Mouse (Mus musculus) MEL (cell line): ENCODE results near the gene Slc4a2. TPM values are rescaled to one million over a fixed set of nuclear protein-coding genes. Genes with fewer than 3 reads are reported as not detected.

ENCODE experiments used
- DNase-seq: peaks from one replicate; pipeline ENCODE4 v3.0.0; 2011; ENCODE audit warnings: low read depth, low spot score
- H3K27ac ChIP-seq: 2 replicates; pipeline ENCODE4 v1.5.1; 2012; ENCODE audit warnings: low read depth, mild to moderate bottlenecking, control low read depth, low read length, moderate library complexity; ENCODE audit not compliant: control insufficient read depth
- H3K27me3 ChIP-seq, 2 experiments: fragments of 150-350 bp in 1 of 2; sonication (generic) in 1 of 2; 2 replicates each; pipeline ENCODE4 v1.6.1; 2012; ENCODE audit warnings: low read length in 2 of 2, mild to moderate bottlenecking in 2 of 2, improper control_type of control experiment in 1 of 2, moderate library complexity in 1 of 2; ENCODE audit not compliant: insufficient read depth in 2 of 2, control insufficient read depth in 1 of 2
- H3K36me3 ChIP-seq, 2 experiments: 2 replicates each; pipeline ENCODE4 v1.6.1; 2012 to 2014; ENCODE audit warnings: low read length in 2 of 2, improper control_type of control experiment in 1 of 2, inconsistent platforms in 1 of 2, mild to moderate bottlenecking in 1 of 2; ENCODE audit not compliant: insufficient read depth in 2 of 2, control insufficient read depth in 1 of 2
- H3K4me1 ChIP-seq, 2 experiments: fragments of 150-350 bp in 1 of 2; sonication (generic) in 1 of 2; 2 replicates each; pipeline ENCODE4 v1.6.1; 2012; ENCODE audit warnings: low read length in 2 of 2, improper control_type of control experiment in 1 of 2, mild to moderate bottlenecking in 1 of 2; ENCODE audit not compliant: insufficient read depth in 2 of 2, control insufficient read depth in 1 of 2
- H3K4me3 ChIP-seq, 2 experiments: fragments of 150-350 bp in 1 of 2; sonication (generic) in 1 of 2; 2 replicates each; pipeline ENCODE4 v1.5.1; 2012; ENCODE audit warnings: low read depth in 2 of 2, low read length in 2 of 2, mild to moderate bottlenecking in 2 of 2, moderate library complexity in 2 of 2, control low read depth in 1 of 2, improper control_type of control experiment in 1 of 2; ENCODE audit not compliant: control insufficient read depth in 1 of 2, insufficient read depth in 1 of 2
- H3K79me2 ChIP-seq: 2 replicates; pipeline ENCODE4 v1.6.1; 2012; ENCODE audit warnings: mild to moderate bottlenecking, low read length, moderate library complexity; ENCODE audit not compliant: control insufficient read depth, poor library complexity, insufficient read depth
- H3K9ac ChIP-seq: 2 replicates; pipeline ENCODE4 v1.6.1; 2012; ENCODE audit warnings: low read depth, mild to moderate bottlenecking, control low read depth, low read length, moderate library complexity; ENCODE audit not compliant: control insufficient read depth, poor library complexity, severe bottlenecking
- H3K9me3 ChIP-seq: fragments of 150-350 bp; sonication (generic); replicated peaks from 2 replicates; pipeline ENCODE4 v1.6.1; 2012; ENCODE audit warnings: mild to moderate bottlenecking, low read length, improper control_type of control experiment, moderate library complexity; ENCODE audit not compliant: insufficient read depth
- BHLHE40 ChIP-seq: IDR thresholded peaks from 2 replicates; pipeline ENCODE4 v1.6.1; 2012; ENCODE audit warnings: low read depth, mild to moderate bottlenecking, inconsistent platforms, low read length, improper control_type of control experiment, borderline replicate concordance
- CHD2 ChIP-seq: IDR thresholded peaks from 2 replicates; pipeline ENCODE4 v1.6.1; 2011; ENCODE audit warnings: low read length, improper control_type of control experiment
- ETS1 ChIP-seq: IDR thresholded peaks from 2 replicates; pipeline ENCODE4 v1.6.1; 2012; ENCODE audit warnings: low read depth, mild to moderate bottlenecking, inconsistent platforms, low read length, improper control_type of control experiment, moderate library complexity
- HCFC1 ChIP-seq: IDR thresholded peaks from 2 replicates; pipeline ENCODE4 v1.6.1; 2012; ENCODE audit warnings: low read depth, mild to moderate bottlenecking, inconsistent platforms, low read length, improper control_type of control experiment, moderate library complexity
- JUND ChIP-seq: IDR thresholded peaks from 2 replicates; pipeline ENCODE4 v1.6.1; 2011; ENCODE audit warnings: low read depth, mild to moderate bottlenecking, improper control_type of control experiment, low read length
- MAX ChIP-seq: IDR thresholded peaks from 2 replicates; pipeline ENCODE4 v1.6.1; 2011; ENCODE audit warnings: low read length, improper control_type of control experiment
- MEF2A ChIP-seq: IDR thresholded peaks from 2 replicates; pipeline ENCODE4 v1.6.1; 2014; ENCODE audit warnings: low read depth, mild to moderate bottlenecking, inconsistent platforms, low read length, improper control_type of control experiment; ENCODE audit not compliant: poor library complexity, insufficient replicate concordance, severe bottlenecking; ENCODE audit errors: extremely low read depth
- MXI1 ChIP-seq: IDR thresholded peaks from 2 replicates; pipeline ENCODE4 v1.6.1; 2011; ENCODE audit warnings: mild to moderate bottlenecking, low read depth, low read length, improper control_type of control experiment
- MYC ChIP-seq: IDR thresholded peaks from 2 replicates; pipeline ENCODE4 v1.6.1; 2011; ENCODE audit warnings: low read depth, mild to moderate bottlenecking, low read length, improper control_type of control experiment, moderate library complexity
- NELFE ChIP-seq: IDR thresholded peaks from 2 replicates; pipeline ENCODE4 v1.6.1; 2011; ENCODE audit warnings: low read depth, low read length, improper control_type of control experiment
- NRF1 ChIP-seq: IDR thresholded peaks from 2 replicates; pipeline ENCODE4 v1.6.1; 2014; ENCODE audit warnings: low read depth, mild to moderate bottlenecking, inconsistent platforms, low read length, improper control_type of control experiment, moderate library complexity; ENCODE audit not compliant: poor library complexity, insufficient read depth, severe bottlenecking
- POLR2A ChIP-seq, 2 experiments: IDR thresholded peaks; 2 replicates each; pipeline ENCODE4 v1.6.1; 2011 to 2012; ENCODE audit warnings: low read length in 2 of 2, mild to moderate bottlenecking in 2 of 2, control low read depth in 1 of 2, improper control_type of control experiment in 1 of 2, low read depth in 1 of 2, moderate library complexity in 1 of 2; ENCODE audit not compliant: control insufficient read depth in 1 of 2, insufficient read depth in 1 of 2, poor library complexity in 1 of 2
- SIN3A ChIP-seq: IDR thresholded peaks from 2 replicates; pipeline ENCODE4 v1.6.1; 2012; ENCODE audit warnings: low read length, improper control_type of control experiment, inconsistent platforms
- TAL1 ChIP-seq: IDR thresholded peaks from 2 replicates; pipeline ENCODE4 v1.6.1; 2012; ENCODE audit warnings: mild to moderate bottlenecking, inconsistent platforms, low read length, moderate library complexity, mixed read lengths
- TBP ChIP-seq: IDR thresholded peaks from 2 replicates; pipeline ENCODE4 v1.8.0; 2011; ENCODE audit warnings: low read depth, low read length, improper control_type of control experiment
- TCF12 ChIP-seq: IDR thresholded peaks from 2 replicates; pipeline ENCODE4 v1.6.1; 2014; ENCODE audit warnings: low read depth, mild to moderate bottlenecking, inconsistent platforms, low read length, improper control_type of control experiment, moderate library complexity
- ZMIZ1 ChIP-seq: IDR thresholded peaks from 2 replicates; pipeline ENCODE4 v1.6.1; 2012; ENCODE audit warnings: low read depth, mild to moderate bottlenecking, inconsistent platforms, low read length, improper control_type of control experiment, moderate library complexity
- ZNF384 ChIP-seq: IDR thresholded peaks from 2 replicates; pipeline ENCODE4 v1.6.1; 2012; ENCODE audit warnings: low read depth, mild to moderate bottlenecking, inconsistent platforms, low read length, improper control_type of control experiment
- polyA plus RNA-seq, 2 experiments: library from polyadenylated mRNA; stranded (reverse) in 1 of 2; unstranded in 1 of 2; fragments of >175 nt in 1 of 2; fragments of >200 nt in 1 of 2; gene quantifications; 2 replicates each; pipeline versions ENCODE4 v1.2.1 to v1.2.4; 2012; ENCODE audit warnings: low replicate concordance in 2 of 2, low read depth in 1 of 2; ENCODE audit not compliant: insufficient read length in 2 of 2, insufficient read depth in 1 of 2, missing spikeins in 1 of 2
- total RNA-seq: library from RNA; depleted of rRNA; stranded (reverse); fragments of 300-350 nt; gene quantifications from 2 replicates; pipeline ENCODE4 v1.2.3, GENCODE M21; 2012

Gene Slc4a2
- total and polyA plus RNA-seq, 3 experiments: 20.9 to 56.3 TPM; not detected in 1

DNA sequence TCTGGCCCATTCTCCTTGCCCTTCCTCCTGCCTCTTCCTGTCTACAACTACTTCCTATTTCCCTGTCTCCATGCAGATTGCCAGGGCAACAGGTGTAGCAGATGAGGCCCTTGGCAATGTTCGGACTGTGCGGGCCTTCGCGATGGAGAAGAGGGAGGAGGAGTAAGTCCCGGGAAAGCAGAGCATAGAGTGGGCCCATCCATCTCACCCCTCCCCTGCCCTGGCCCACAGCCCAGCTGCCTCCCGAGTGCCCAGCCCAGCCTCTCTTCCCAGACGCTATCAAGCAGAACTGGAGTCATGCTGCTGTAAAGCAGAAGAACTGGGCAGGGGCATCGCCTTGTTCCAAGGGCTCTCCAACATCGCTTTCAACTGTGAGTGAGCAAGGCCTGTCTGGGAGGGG, 21.7 kb upstream of the Slc4a2 start:
- no peak overlapping the region for H3K9ac ChIP-seq
- no peaks in the 10 kb centered on the region for H3K27me3 ChIP-seq
- no peaks in the 10 kb centered on the region for H3K9me3 ChIP-seq
- H3K79me2 ChIP-seq: no peaks in the 10 kb centered on the region
- H3K4me1 ChIP-seq: peaks cover 17 to 24% of the 10 kb centered on the region in 2 experiments
- TF ChIP-seq MXI1 (no peak), MYC (no peak), MEF2A (no peak), HCFC1 (no peak), SIN3A (no peak), CHD2 (no peak), ZNF384 (no peak)
- TF ChIP-seq, all 39 proteins: peak for 0
- H3K27ac ChIP-seq: no peak overlapping the region
- no peak overlapping the region for H3K4me3 ChIP-seq
- DNase-seq: no peak
- H3K36me3 ChIP-seq: peaks cover 2 to 20% of the 10 kb centered on the region in 2 experiments; a peak in 3 of 4 replicates

DNA sequence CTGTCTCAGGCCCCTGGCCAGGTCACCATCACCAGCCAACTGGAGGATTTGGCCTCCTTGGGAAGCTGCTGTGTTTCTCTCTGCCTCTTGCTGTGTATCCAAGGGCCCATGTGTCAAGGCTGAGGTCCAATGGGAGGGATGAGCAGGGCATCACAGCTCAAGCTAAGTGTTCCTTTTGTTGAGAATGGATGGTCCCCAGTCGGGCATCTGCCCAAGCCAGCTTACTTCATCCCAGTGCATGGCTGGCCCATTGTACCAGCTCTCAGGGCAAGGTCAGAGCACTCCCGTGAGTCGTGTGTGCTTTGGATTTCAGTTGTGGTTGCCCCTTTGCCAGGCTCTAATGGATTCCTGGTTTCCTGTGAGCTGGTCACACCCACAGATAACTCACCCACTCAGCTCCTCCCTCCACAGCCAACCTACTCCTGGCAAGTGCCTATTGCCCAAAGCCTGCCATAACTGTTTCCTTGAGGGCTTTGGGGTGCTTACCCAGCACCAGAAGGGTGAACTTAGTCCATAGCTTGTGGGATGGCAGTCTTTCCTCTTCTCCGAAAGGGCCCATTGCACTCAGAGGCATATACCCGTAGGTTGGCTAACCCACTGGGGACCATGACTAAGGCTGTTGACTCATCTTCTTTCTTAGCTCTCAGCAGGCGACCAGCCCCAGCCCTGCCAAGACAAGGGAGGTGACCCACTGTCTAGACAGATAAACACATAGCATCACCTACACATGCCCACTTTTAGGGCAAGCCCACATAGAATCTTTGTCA, 18.9 kb upstream of the Slc4a2 start:
- peaks cover 0 to 18% of the 10 kb centered on the region in 2 experiments; a peak in 3 of 4 replicates for H3K36me3 ChIP-seq
- no peaks in the 10 kb centered on the region for H3K79me2 ChIP-seq
- H3K4me3 ChIP-seq: no peak overlapping the region
- H3K4me1 ChIP-seq: peaks cover 15 to 20% of the 10 kb centered on the region in 2 experiments
- peak; percentile 73 for DNase-seq
- no peaks in the 10 kb centered on the region for H3K9me3 ChIP-seq
- no peak overlapping the region for H3K9ac ChIP-seq
- TF ChIP-seq TAL1 (peak; percentile 31; the same call in 1 of the 2 replicates), ETS1 (peak; percentile 16; the same call in 1 of the 2 replicates), TBP (peak; percentile 75), TCF12 (no peak)
- no peaks in the 10 kb centered on the region for H3K27me3 ChIP-seq
- H3K27ac ChIP-seq: peak overlapping the region; percentile 40

DNA sequence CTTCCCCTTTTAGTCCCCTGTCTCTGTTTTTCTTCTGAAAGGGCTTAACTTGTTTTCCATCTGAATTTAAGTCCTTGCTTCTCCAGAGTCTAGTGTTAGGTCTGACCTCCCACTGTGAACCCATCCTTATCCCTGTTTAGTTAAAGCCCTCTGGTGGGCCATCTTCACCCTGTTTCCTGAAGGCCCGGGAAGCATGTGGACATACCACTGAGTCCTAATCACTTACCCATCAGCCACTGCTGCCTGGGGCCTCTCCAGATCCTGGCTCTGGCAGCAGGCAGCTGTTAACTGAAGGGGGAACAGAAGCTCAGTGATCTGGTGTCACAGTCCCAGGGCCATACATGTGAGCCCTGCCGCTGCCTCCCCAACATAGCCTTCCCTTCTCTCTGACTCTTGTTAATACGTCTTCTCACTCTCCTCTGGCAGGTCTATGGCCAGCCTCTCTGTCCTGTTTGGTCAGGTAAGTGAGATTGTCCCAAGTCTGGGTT, 18.2 kb upstream of the Slc4a2 start:
- H3K27me3 ChIP-seq: no peaks in the 10 kb centered on the region
- H3K9me3 ChIP-seq: no peaks in the 10 kb centered on the region
- no peak overlapping the region for H3K9ac ChIP-seq
- peaks cover 15 to 20% of the 10 kb centered on the region in 2 experiments for H3K4me1 ChIP-seq
- H3K4me3 ChIP-seq: no peak overlapping the region
- no peak for TF ChIP-seq ZMIZ1
- TF ChIP-seq MAX: no peak
- TF ChIP-seq BHLHE40: 0 out of 2 replicates have a peak, but pooled peaks have one; percentile 8
- TF ChIP-seq SIN3A: 0 out of 2 replicates have a peak, but pooled peaks have one; percentile 32
- no peak for TF ChIP-seq TAL1
- 0 out of 2 replicates have a peak, but pooled peaks have one; percentile 15 for TF ChIP-seq MYC
- no peak for TF ChIP-seq ZNF384
- TF ChIP-seq NELFE: no peak
- TF ChIP-seq POLR2A (IDR thresholded peaks at IDR 0.05; ENCODE audit: control insufficient read depth in 1 of 2, insufficient read depth in 1 of 2, low read depth in 1 of 2, low read length in 2 of 2, poor library complexity in 1 of 2): no peak
- TF ChIP-seq TCF12: 0 out of 2 replicates have a peak, but pooled peaks have one; percentile 4
- no peak for TF ChIP-seq NRF1
- TF ChIP-seq JUND: no peak
- no peaks in the 10 kb centered on the region for H3K79me2 ChIP-seq
- peak; percentile 63 for DNase-seq
- peak overlapping the region; percentile 40 for H3K27ac ChIP-seq
- H3K36me3 ChIP-seq: peaks cover 0 to 18% of the 10 kb centered on the region in 2 experiments; a peak in 3 of 4 replicates
